Mouse (Mus musculus) CH12.LX (cell line): ENCODE results near the gene Noc3l.

ENCODE experiments used
- BHLHE40 ChIP-seq: IDR thresholded peaks from 2 replicates; pipeline ENCODE4 v1.6.1; 2011; ENCODE audit warnings: mild to moderate bottlenecking, low read depth, low read length, improper control_type of control experiment
- ELF1 ChIP-seq: IDR thresholded peaks from 2 replicates; pipeline ENCODE4 v1.6.1; 2014; ENCODE audit warnings: low read depth, mild to moderate bottlenecking, inconsistent platforms, low read length, improper control_type of control experiment
- EP300 ChIP-seq: IDR thresholded peaks from 2 replicates; pipeline ENCODE4 v1.6.1; 2011; ENCODE audit warnings: low read length, improper control_type of control experiment
- KAT2A ChIP-seq: IDR thresholded peaks from 2 replicates; pipeline ENCODE4 v1.6.1; 2012; ENCODE audit warnings: low read length, improper control_type of control experiment, inconsistent platforms; ENCODE audit not compliant: insufficient replicate concordance

- TF ChIP-seq EP300 (no peak), BHLHE40 (no peak), ELF1 (no peak), KAT2A (no peak)
Observed at GRCm38 (mm10) chr19:38862523-38862922, 43.5 kb upstream of the Noc3l start.
